Mouse (Mus musculus) monocyte, adult 2 months (primary cell): ENCODE results near the gene Actr1b.

ENCODE experiments used
- DNase-seq, 2 experiments: peaks; one replicate each; pipeline ENCODE4 v3.0.0; 2022; ENCODE audit warnings: low spot score in 2 of 2, low read depth in 1 of 2

Gene Actr1b

GRCm38 (mm10) chr1:36714311-36714710, at the start of gene Actr1b:
Actr1b (minus strand) TSS chr1:36714422.
- DNase-seq, result no peak

DNA sequence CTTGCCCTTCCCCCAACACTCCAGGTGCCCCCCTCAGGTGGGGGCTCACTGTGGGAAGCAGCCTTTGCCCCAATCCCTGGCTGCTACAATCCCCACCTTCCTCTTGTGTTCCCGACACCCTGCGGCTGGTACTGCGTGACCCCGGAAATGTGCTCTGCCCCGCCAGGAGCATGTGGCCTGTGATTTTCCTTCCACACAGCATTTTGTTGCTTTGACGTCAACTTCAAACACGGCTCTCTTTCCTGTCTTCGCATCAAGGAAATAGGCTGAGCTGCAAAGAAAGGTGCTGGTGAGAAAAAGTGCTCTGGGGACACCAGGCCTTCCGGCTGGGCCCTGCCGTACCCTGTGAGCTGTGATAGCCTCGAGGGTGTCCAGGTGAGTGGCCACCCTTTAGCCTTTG, 47.3 kb upstream of the Actr1b start, which contains the start of gene Zap70:
Gene Zap70, plus strand, starts transcription at position 231 of the 400 bp plus-strand sequence.
- DNase-seq, result no peak

DNA sequence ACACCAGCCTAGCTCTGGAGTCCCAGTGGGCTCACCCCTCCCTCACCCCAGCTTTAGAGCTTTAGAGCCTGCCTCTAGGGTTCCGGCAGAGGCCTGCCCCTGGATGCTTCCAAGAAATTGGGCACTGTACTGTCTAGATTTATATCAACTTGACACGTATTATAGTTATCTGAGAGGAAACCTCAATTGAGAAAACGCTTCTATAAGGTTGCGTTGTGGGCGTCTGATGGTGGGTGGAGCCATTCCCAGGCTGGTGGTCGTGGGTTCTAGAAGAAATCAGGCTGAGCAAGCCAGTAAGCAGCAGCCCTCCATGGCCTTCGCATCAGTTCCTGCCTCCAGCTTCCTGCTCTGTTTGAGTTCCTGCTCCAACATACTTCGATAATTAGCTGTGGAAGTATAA, 46.8 kb upstream of the Actr1b start:
- no peak for DNase-seq

DNA sequence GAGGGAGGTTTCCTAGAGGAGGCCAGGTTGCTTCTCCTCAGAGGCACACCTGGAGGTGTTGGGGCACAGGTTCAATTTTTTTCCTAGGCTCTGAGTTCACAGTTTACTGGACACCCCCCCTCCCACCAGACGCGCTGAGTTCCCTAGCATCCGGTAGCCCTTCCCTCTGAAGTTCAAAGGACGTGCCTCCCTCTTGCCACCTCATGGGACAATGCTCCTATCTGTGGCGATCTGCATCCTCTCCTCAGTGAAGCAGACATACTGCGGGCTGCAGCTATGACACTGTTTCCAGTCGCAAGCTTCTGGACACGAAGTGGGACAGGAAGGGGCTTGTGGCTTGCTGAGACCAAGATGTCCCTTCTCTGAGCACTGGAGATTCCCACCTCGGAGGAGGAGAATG, 46.2 kb upstream of the Actr1b start:
- DNase-seq, result no peak

GRCm38 (mm10) chr1:36759076-36759475, 44.9 kb upstream of the Actr1b start:
- no peak for DNase-seq

GRCm38 (mm10) chr1:36758553-36758952, 44.3 kb upstream of the Actr1b start:
- no peak for DNase-seq

GRCm38 (mm10) chr1:36753932-36754675, 39.9 kb upstream of the Actr1b start:
- DNase-seq, result no peak

DNA sequence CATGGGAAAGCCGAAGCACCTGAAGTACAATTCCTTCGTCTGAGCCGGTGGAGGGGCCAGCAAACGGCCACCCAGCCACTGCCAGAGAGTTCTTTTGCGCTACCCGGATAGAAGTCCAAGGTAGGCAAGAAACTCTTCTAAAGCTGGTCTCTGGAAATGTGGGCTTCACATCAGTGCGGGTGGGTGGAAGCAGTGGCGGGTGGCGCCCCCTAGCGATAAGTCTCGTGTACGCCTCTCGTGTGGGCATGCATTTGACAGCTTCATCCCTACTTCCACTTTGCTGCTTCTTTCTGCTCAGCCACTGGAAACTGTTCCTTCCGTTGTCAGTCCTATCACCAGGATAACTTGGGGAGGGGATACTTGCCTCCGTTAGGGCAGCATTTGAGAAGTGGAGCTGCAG, 32.2 kb upstream of the Actr1b start:
- DNase-seq, result no peak

DNA sequence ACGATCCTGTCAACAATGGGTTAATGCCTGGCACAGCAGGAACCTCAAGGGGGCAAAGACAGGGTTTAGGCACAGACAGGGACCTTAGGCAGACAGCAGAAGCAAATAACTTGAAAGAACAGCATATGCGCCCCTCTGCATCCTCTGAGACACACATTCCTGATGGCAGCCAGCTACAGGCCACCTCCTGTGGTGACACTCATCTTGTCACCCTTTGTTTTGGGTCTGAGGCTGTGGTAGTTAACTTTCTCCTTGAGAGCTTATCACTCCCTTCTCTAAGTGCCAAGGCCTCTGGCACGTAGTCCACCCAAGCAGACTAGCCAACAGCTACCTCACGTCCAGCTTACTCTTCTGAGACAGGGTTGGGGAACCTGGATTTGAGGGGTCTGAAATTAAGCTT, 31.4 kb upstream of the Actr1b start:
- no peak for DNase-seq

GRCm38 (mm10) chr1:36744268-36744944, 30.2 kb upstream of the Actr1b start:
- peak in 1 of 2 experiments; percentile 48 for DNase-seq

DNA sequence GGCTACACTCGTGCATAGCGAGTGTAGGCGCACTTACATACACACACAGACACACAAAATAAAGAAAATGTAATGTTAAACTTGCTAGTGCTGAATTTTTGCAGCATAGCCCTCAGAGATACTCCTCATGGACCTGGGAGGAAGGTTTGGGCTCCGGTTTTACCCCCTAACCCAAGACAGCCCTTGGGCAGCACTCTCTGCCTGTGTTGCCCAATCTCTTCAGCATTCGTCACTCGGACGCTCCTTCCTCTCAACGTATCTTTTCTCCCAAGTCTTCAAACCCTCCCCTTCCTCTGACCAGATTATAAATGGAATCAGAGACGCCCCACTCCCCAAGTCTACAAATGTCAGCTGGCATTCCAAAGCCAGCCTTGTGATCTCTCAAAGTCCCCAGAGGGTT, 28.8 kb upstream of the Actr1b start:
- no peak for DNase-seq

GRCm38 (mm10) chr1:36739231-36739630, 25.0 kb upstream of the Actr1b start:
- no peak for DNase-seq

GRCm38 (mm10) chr1:36737300-36737699, 23.1 kb upstream of the Actr1b start:
- DNase-seq, result peak; percentile 6 to 53

- DNase-seq, result no peak
Measured at GRCm38 (mm10) chr1:36724057-36724431, 9.8 kb upstream of the Actr1b start.

DNA sequence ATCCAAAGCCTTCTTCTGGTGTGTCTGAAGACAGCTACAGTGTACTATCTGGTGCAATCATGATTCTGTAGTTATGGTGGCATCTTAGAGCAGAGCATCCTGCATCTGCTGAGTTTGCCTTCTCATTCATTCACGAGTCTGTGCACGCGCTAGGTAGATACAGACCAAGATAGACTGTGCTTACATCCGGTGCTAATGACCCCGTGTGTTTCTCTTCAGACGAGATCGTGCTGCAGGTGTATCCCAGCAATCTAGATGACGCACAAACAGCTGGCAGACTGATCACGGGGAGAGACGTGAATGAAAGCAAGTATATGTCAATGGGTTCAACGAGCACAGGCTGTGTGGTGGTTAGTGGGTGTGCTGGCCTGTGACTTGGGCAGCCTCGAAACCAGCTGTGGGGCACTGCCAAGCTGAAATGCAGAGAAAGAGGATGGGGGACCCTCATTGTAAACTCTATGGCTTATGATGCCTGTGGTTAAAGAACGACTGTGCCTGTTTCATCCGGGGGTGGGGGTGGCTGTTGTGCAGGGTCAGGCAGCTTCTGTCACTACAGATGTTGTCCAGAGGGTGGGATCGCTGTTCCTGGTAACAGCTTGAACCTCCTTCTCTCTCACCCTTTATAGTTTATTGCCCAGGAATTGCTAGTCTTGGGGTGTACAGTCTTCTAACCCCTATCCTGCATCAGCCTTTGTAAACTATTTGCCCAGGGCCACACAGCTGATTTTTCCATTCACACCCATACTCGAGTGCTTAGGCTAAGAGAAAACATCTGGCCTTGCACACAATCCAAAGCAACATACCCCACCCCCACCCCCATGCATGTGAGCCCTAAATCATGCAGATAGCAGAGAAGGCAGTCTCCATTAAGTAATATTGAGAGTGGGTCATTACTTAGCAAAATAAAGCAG, 9.2 kb upstream of the Actr1b start:
- no peak for DNase-seq

DNA sequence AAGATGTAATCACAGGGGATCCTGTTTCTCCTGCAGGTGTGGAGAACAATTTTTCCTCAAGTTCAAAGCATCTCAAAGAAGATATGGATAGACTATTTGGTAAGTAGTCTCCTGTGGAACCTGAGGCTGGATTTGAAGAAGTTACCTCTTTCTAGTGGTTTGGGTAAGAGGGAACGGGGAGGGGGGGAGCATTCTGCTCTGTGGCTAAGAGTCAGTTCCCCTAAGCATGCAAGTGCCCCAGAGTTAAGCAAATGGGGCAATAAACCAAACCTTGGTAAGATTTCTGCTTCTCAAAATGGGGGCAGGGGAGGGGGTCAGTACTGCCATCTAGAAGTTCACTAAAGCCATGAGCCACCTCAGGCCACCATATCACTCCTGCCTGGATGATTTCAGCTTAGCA, 4.6 kb upstream of the Actr1b start:
- DNase-seq, result no peak

- DNase-seq, result no peak
Measured at GRCm38 (mm10) chr1:36711104-36711503, 3.1 kb downstream of the Actr1b start.

GRCm38 (mm10) chr1:36709854-36710280, 4.4 kb downstream of the Actr1b start, which contains the start of gene 4933424G06Rik:
4933424G06Rik (plus strand) TSS chr1:36710149.
- peak; percentile 92 to 95 for DNase-seq

DNA sequence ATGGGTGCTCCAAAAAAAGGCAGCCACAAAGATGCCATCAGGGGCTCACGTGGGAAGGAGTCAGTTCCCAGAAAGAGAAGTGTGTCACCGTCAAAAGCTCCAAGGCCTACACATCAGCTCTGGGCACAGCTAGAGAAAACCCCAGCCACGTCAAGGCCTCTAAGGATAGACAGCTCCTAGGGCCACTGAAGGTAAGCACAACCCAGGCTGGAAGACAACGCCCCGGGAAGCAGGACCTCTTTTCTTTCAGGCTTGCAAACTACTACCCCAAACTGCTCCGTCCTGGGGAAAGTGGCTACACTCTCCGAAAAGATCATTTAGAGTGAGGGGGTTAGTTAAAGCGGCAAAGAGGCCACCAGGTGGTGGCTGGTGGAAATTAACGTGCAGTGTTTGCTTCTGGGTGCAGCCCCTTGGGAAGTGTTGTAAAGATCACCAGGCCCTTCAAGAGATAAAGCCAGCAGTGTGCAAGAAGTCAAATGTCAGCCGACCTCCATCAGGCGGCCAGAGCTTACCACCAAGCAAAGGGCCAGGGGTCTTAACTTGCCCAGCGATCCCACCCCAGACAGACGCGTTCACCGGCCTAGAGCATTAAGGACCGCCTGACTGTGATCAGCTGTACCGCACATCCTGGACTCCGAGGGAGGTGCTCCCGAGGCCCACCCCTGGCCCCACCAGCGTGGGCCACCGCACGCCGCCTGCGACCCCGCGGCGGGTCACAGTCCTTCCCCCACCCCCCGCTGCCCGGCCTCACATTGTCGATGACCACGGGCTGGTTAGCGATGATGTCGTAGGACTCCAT, 5.0 kb downstream of the Actr1b start:
- DNase-seq, result peak in 1 of 2 experiments; percentile 12

GRCm38 (mm10) chr1:36708626-36709025, 5.6 kb downstream of the Actr1b start:
- DNase-seq, result no peak

GRCm38 (mm10) chr1:36707797-36708196, 6.4 kb downstream of the Actr1b start:
- no peak for DNase-seq
